Mouse (Mus musculus) kidney, postnatal 36 days (tissue): ENCODE data around the gene Hist4h4.

Source experiments
- DNase-seq, 2 experiments: peaks; one replicate each; pipeline ENCODE4 v3.0.0; 2021 to 2022; ENCODE audit warnings: mixed read lengths in 2 of 2

Gene Hist4h4

DNA sequence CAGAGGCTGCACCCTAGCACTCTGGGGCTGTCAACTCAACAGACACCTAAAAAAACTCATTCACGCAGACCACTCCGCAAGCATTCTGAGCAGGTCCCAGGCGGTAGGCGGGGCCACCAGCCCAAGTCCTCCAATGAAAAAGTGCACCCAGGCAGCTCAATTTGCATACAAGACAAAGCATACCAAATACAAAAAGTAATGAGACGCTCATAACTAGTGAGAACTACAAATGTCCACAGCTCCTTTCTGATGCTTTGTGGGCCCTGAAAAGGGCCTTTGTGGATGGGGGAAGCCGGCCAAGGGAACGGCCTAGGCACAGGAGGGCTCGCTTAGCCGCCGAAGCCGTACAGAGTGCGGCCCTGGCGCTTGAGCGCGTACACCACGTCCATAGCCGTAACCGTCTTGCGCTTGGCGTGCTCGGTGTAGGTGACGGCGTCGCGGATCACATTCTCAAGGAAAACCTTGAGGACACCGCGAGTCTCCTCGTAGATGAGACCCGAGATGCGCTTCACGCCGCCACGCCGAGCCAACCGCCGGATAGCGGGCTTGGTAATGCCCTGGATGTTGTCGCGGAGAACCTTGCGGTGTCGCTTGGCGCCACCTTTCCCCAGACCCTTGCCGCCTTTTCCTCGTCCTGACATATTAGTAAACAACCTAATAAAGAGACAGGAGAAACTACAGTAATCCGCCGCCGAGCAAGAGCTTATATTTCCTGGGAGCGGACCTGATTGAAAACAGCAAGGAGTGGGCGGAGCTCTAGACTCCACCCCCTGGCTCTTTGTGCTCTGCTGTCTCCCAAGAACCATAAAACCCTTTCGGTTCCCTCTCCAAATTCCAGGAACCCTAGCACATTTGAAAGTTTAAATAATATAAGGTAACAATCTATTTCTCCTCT, at the start of gene Hist4h4:
Gene Hist4h4 (minus strand): TSS at position 677 of the 895 bp plus-strand sequence.
- peak; percentile 94 to 96 for DNase-seq

- peak in 1 of 2 experiments; percentile 52 for DNase-seq
These were observed 48.5 kb upstream of the Hist4h4 start for GRCm38 (mm10) chr6:136852762-136853161.

DNA sequence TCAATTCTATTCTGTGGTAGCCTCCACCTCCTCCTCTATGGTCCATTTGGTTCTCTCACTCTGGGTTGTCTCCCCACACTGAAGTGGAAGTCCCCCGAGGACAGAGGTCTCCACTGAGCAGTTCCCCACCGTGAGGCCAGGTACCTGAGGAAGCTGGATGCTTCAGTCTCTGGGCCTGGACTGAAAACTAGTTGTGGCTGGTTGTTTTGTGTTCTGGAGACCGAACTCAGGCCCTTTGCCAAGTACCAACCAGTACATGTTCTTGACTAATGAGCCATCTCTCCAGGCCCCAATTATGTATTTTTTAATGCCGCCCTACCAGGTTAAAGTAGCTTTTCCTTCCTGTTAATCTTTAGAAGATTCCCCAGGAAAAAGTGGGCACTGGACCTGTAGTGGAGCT, 48.1 kb upstream of the Hist4h4 start:
- peak; percentile 50 to 55 for DNase-seq

DNA sequence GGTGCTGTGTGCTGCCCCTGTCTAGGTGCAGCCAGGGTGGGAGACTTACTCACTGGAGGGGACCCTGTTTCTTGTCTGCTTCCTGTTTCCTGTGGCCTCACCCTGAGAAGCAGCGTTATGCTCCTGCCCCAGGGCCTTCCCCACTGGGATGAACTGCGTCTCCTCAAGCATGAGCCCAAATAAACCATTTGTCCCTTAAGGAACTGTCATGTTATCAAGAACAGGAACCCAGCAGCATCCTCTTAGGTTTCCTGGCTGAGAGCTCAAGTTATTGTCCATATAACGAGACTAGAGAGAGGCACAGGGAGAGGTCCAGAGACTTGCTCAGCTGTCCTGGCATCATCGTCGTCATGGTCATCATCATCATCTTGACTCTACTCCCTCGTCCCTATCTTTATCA, 46.1 kb upstream of the Hist4h4 start:
- no peak for DNase-seq

DNA sequence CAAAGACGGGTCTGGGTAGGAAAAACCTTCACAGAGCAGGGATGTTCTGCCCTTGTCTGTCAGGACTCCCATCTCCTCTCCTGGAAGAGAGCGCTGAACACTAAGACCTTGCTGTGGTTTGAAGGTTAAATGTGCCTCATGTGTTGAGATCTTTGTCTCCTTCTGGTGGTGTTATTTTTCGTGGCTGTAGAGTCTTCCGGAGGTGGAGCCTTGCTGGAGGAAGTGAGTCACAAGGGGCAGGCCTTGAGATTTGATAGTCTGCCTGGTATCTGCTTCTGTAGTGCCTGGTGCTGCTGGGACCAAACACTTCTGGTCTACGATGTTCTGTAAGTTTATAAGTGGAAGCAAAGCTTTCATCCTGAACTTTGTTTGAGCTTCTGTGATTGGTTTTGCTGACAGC, 44.8 kb upstream of the Hist4h4 start:
- no peak for DNase-seq

- no peak for DNase-seq
These were observed 44.2 kb upstream of the Hist4h4 start for GRCm38 (mm10) chr6:136848399-136848798.

- peak; percentile 55 to 87 for DNase-seq
These were observed 43.6 kb upstream of the Hist4h4 start for GRCm38 (mm10) chr6:136847790-136848189.

DNA sequence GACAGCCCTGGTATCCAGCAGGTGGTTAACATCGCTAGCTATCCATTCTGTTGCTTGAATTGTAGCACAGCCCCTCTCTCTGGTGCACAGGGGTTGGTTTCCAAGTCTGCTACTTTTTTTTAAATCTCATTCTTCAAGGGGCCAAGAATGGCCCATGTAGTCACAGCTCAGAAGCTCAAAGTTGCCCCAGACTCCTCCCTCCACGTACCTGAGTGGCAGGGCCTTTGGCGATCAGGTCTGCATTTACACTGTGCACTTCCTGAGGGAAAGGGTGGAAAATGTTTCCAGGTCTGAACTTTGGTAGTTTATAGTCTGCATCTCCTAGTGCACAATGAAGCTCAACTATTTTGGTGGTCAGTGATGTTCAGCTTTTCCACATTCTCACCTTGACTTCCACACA, 43.1 kb upstream of the Hist4h4 start:
- DNase-seq: no peak

GRCm38 (mm10) chr6:136845706-136846480, 41.7 kb upstream of the Hist4h4 start:
- DNase-seq: no peak

DNA sequence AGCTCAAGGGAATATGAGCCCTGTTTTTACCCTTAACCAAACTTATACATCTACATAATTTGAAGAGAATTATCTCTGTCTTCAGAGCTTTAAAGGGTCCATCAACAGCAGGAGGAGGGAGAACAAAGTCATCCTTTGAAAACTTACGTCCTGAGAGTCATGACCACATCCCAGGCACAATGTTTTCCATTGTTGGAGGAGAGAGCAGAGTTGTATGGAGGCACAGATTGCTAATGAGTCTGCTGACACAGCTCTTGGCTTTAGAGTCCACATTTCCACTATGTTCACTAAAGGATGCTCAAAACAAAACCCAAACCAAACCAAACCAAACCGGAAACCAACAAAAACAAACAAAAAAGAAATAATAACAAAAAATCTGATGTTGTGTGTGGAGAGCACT, 40.7 kb upstream of the Hist4h4 start:
- no peak for DNase-seq

DNA sequence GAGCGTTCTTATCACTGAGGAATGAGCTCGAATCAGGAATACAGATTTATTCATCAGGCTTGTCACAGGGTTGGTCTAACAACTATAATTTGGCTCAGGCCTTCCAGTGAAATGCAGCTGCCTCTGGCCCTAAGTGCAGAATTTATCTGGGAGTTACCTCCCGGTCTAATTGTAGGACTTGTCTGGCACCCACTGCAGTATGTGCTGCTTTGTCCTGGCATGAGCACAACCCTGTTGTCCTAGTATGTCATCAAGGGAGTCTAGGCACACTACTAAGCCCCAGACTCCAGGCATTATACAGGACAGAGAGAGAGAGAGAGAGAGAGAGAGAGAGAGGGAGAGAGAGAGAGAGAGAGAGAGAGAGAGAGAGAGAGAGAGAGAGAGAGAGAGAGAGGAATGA, 33.1 kb upstream of the Hist4h4 start:
- no peak for DNase-seq

- no peak for DNase-seq
These were observed 31.1 kb upstream of the Hist4h4 start, which contains the start of gene Smco3 for GRCm38 (mm10) chr6:136835352-136835751. Smco3 (minus strand) TSS chr6:136835452.

GRCm38 (mm10) chr6:136831712-136832111, 27.5 kb upstream of the Hist4h4 start:
- no peak for DNase-seq

DNA sequence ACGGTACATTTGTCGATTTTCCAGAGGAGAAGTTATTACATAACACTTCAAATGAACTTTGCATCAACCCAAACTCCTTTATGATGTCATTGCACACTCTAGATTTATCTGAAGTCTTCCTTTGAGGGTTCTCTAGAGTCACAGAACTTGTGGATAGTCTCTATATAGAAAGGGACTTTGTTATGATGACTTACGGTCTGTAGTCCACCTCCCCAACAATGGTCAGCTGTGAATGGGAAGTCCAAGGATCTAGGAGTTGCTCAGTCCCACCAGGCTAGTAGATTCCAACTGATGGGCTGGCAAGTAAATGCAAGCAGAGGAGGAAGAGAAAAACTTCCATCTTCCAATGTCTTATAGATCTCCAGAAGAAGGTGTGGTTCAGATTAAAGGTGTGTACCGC, 24.5 kb upstream of the Hist4h4 start:
- DNase-seq: no peak

GRCm38 (mm10) chr6:136827881-136828561, 23.8 kb upstream of the Hist4h4 start, which contains the start of gene Wbp11:
Wbp11 (minus strand) TSS chr6:136828233.
- peak; percentile 96 to 98 for DNase-seq

DNA sequence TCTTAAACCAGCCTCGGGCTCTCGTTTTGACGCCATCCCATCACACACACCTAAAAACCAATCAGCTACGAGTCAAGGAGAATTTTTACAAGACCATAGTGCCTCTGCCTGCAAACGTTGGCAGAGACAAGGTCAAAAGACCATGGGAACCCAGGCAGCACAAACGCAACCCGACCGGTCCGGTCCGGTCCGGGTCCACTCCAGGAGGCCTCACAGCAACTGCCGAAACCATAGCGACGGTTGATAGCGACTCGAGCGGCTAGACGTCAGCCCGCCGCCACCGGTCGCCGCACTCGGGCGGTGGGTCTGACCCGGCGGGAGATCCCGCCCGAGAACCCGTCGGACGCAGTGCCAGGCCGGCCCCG, 23.3 kb upstream of the Hist4h4 start, which contains the start of gene BC049715:
Gene BC049715 (plus strand): TSS at position 111 of the 365 bp plus-strand sequence.
- DNase-seq: peak; percentile 63 to 66

DNA sequence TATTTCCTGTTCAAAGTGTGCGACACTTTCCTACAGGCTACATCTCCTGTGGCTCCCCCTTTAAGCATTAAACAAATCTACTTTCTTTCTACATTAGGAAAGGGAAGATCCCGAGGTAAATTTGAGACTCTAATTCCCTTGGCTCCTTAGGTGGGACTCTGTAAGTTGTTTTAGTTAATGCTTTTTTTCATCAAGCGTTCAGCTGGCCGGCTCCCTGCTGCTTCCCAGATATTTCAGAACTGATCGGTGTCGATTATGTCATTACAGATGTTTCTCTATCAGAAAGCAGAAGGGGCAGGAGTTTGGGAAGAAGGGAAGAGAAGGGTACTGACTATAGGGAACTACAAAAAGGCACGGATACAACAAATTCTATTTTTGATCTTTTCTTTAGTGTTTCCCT, 22.9 kb upstream of the Hist4h4 start:
- no peak for DNase-seq

GRCm38 (mm10) chr6:136824987-136825386, 20.8 kb upstream of the Hist4h4 start:
- DNase-seq: no peak

DNA sequence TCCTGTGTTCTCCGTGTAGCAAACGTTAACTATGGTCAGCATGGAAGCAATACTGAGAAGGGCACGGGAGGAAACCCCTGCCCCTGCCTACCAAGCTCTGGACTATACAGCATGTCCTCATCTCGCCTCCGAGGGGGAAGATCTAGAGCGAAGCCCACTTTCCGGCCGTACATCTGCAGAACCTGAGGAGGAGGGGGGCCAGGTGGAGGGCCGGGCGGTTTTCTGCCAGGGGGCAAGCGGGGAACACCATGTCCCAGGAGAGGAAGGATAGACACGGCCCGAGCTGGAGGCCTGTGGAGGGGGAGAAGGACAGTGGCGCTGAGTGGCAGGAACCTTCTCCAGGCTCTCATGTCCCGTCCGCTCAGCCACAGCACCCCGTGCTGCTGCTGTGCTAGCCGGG, 16.9 kb upstream of the Hist4h4 start:
- no peak for DNase-seq

- no peak for DNase-seq
These were observed 16.2 kb upstream of the Hist4h4 start for GRCm38 (mm10) chr6:136820381-136820780.

DNA sequence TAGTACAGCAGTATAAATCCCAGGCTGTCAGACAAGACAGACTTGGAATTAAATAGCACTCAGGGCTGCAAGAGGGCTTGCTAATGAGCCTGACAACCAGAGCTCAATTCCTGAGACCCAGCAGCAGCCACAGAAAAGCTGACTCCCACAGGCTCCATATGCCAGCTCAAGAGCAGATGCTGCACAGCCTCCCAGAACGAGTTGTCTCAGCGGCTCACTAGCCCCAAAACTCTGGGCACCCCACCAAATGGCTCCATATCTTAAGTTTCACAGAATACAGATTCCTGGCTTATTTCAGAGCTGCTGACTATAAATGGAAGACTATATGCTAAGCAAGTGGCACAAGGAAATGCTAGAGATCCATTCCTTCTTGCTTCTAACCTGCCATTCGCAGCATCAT, 13.3 kb upstream of the Hist4h4 start:
- no peak for DNase-seq

- DNase-seq: no peak
These were observed 12.6 kb upstream of the Hist4h4 start for GRCm38 (mm10) chr6:136816826-136817225.

GRCm38 (mm10) chr6:136815381-136815780, 11.2 kb upstream of the Hist4h4 start:
- no peak for DNase-seq
